Mouse (Mus musculus): ENCODE data around the gene Tcf7l1.
"Not testable (repeated sequence)": the region's sequence is repeated elsewhere in the genome, so short reads cannot be mapped to it uniquely, and the experiment has no call there.

Tcf7l1 gene

DNA sequence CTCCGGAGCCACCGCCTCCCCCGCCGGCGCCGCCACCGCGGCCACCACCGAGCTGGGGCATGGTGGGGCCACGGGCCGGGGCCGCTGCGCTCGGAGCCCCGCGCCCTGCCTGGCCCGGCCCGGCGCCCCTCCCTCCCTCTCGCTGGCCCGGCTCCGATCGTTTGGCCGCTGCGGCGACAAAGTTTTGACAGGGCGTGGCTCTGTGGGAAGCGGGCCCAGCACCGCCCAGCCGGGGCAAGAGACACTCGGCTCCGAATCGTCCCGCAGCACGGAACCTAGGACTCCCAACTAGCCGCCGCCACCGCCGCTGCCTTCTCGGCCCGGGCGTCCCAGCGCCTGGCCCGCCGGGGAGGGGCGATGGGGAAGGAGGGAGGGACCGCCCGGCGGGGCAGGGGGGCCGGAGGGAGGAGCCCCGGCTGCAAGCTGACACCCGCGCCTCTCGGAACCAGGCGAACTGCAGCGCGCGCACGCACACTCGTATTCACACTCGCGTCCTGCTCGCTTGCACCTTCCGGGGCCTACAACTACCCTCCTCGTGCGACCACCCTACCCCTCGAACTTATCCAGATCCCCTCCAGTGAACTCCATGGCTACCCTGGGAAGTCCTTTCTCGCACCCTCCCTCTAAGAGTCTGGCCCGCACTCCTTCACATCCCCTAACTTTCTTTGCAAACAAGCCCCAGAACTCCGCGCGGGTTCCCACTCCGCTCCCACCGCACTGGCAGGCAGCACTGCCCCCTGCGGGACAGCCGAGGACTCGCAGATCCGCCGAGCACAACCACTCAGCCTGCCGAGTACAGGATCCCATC, at the start of gene Tcf7l1:
Gene Tcf7l1, minus strand, starts transcription at position 363 of the 808 bp plus-strand sequence.
- peak; percentile 94 for DNase-seq (ENCODE audit: low spot score)

DNA sequence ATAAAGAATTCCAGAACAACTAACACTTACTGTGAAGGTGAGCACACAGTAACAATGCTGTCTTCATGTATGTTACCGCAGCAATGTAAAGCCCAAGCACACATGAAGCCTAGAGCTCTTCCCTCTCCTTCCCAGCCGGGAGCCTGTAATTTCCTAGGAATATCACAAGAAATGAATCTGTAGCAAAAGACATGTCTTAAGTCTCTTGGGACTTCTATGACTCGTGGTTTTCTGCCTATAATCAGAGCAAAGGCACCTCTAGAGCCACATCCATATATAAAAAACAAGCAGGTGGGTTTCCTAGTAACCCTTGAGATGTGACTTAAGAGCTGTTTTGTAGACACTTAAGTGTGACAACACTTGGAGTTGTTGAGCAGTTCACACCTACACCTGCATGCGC, 48.7 kb upstream of the Tcf7l1 start:
- DNase-seq (ENCODE audit: low spot score), result no peak

DNA sequence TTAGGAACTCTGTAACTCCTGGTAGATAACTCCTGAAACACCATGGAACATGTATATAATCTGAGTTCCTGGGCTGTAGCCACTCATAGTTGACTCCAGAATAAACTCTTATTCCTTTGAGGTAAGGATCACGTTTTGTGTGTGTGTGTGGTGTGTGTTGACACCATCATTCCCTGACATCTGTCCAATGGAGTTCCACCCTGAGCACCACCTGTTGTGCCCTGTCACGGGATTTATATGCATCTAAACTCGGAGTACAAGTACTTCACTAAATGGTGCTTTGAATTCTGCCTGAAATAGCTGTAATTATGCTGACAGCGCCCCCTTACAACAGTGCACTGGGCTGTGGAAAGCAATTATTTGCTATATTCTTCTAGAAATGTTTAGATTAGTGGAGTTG, 45.5 kb upstream of the Tcf7l1 start:
- no peak for DNase-seq (ENCODE audit: low spot score)

DNA sequence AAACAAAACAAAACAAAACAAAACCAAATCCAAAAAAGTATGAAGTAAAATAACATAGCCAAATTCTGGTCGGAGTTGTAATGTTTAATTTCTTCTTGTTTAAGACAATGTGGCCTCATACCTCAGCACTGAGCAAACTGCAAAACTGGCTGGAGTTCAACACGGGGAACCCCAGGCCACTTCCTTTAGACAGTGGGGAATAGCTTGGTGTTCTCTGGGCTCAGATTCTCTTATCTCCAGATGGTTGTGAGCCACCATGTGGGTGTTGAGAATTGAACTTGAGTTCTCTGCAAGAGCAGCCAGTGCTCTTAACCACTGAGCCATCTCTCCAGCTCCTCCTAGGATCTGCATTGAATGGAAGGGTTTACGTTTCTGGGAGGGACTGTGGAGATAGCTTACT, 42.8 kb upstream of the Tcf7l1 start:
- DNase-seq (ENCODE audit: low spot score), result no peak

DNA sequence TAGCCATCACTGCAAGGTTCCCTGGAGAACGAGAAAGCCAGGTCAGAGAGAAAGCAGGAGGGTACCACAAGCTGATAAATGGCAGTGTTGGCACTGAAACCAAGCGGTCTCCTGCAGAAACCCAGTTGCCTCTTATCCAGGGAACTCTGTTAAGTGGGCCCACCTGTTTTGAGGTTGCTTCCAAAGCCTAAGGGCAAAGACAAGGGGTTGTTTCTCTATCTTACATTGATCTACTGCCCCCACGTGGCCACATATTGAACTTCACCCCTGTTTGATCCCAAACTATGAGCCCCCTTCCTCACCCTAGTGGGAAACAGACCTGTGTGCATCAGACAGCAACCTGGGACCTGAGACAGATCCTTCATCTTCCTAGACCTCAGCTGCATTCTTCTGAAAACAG, 42.2 kb upstream of the Tcf7l1 start:
- peak; percentile 86 for DNase-seq (ENCODE audit: low spot score)

DNA sequence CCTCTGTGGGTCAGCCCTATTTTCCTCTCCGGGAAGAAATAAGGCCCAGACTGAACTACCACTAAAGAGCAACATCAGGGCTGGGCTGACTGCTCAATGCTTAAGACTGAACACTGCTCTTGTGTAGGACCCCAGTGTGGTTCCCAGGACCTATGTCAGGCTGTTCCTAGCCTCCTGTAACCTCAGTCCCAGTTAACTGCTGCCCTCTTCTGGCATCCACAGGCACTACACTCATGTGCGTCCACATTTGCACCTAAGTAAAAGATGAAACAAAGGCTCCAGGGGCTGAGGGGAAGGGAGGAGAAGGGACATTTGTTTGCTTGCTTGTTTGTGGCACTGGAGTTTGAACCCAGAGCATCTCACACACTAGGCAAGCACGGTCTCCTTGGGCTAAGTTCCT, 39.8 kb upstream of the Tcf7l1 start:
- peak; percentile 56 for DNase-seq (ENCODE audit: low spot score)

DNA sequence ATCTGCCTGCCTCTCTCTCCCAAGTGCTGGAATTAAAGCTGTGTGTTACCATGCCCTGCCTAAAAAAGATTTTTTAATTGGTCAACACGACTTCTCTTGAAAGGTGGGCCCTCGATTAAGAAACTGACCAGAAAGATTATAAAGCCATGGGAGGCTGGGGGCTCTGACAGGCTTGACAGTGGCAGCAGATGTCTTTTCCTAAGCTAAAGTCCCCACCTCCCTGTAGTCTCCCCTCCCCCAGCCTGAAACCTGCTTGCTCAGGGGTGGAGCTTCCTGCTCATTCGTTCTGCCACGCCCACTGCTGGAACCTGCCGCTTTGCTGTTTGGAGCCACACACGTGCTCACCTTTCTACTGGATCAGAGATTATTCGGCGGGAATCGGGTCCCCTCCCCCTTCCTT, 39.0 kb upstream of the Tcf7l1 start:
- not testable (repeated sequence) for DNase-seq (ENCODE audit: low spot score)

DNA sequence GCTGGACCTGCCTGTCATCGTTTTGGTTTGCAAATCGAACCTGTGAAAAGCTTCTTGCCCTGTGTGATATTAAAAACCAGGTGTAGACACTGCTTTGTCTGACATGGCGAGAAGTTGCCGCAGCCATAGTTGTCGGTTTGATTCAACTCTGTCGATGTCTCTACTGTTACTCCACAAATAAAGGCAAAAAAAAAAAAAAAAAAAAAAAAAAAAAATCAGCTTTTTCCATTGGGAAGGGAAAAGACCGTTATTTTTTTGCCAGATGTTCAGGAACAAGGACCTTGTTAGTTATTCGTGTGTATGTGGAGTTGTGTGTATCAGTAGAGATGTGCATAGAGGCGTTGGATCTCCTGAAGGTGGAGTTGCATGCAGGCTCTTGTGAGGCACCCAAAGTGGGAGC, 36.7 kb upstream of the Tcf7l1 start:
- DNase-seq (ENCODE audit: low spot score), result no peak

DNA sequence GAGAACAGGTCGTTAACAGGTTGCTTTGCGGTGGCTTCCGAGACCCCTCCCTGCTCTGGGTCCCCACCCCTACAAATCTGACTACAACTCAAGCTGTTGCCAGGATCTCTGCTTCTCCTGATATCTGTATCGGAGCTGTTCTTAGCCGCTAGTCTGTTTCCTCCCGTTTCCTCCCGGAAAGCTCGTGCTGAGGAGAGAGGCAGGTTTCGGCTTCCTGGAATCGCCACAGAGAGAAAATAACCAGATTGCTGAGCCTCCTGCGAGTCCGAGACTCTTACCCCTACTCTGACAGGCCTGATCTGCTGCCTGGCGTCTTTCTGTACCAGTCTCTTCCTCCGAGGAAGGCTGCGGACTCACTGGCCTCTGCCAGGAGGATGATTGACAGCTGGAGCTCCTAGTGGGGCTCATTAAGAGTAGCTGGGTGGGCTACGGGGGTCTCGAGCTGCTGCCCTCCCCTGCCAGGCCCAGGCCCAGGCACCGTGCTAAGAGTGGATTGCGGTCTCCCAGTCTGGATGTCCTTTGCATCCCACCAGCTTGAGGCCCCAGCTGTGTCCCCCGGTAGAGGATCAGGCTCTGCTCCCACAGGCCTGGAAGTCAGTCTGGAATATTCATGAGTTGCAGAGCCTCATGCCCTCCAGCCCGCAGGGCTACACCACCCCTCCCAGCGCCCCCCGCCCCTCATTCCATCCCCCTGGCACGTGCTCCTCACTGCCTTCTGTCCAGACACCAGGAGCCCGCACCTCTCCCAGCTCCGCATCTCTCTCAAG, 36.1 kb upstream of the Tcf7l1 start:
- DNase-seq (ENCODE audit: low spot score), result peak; percentile 36

DNA sequence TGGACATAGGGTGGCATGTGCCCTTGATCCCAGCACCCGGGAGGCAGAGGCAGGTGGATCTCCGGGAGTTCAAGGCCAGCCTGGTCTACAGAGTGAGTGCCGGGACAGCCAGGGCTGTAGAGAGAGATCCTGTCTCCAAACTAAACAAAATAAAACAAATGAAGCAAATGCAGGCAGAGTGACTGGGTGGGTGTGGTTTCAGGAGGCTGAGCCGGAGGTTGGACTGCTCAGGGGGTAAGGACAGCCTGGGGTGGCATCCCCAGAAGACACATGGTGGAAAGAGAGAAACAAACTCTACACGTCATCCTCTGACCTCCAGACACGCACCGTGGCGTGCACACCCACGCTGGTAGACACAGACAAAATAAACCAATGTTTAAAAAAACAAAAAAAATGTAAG, 24.4 kb upstream of the Tcf7l1 start:
- no peak for DNase-seq (ENCODE audit: low spot score)

DNA sequence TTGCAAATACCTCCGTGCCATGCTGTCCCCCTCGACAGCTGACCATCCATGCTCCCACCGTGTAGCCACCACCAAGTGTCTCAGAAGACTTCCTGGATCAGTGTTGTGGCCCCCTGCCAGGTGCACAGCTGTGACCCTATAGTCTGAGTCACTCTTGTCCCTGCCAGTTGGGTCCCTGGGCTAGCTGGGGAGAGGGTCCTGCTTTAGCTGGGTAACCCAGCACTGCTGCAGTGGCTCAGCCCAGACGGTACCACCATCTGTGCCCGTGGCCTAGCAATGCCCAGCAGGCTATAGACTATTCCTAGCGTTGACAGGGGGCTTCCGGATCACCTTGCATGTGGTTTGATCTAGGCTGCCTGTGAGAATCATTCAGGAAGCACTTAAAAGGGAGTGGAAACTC, 21.2 kb upstream of the Tcf7l1 start:
- no peak for DNase-seq (ENCODE audit: low spot score)

DNA sequence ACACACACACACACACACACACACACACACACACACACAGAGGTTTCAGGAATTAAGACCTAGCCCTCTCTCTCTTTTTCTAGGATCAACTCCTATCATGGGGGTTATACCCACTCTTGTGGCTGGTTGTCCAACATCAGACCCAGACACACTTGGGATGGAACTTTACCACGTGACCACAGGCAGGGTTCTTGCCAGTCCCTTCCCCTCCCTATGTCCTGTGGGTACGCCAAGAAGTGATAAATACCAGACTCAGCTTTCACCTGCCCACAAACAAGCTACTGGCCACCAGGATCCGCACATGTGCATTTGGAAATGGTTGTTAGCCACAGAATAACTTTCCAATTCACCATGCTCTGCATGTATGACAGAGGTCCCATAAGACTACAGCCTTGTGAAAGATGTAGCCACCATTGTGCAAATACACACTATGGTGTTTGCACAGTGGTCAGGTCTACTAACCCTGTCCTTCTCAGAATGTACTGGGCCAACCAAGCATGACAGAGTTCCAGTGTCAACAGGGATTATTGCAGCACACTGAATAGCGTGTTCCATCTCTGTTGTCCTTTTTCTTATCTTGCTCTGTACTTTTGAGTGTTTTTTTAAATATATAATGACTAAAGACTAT, 20.6 kb upstream of the Tcf7l1 start:
- no peak for DNase-seq (ENCODE audit: low spot score)

DNA sequence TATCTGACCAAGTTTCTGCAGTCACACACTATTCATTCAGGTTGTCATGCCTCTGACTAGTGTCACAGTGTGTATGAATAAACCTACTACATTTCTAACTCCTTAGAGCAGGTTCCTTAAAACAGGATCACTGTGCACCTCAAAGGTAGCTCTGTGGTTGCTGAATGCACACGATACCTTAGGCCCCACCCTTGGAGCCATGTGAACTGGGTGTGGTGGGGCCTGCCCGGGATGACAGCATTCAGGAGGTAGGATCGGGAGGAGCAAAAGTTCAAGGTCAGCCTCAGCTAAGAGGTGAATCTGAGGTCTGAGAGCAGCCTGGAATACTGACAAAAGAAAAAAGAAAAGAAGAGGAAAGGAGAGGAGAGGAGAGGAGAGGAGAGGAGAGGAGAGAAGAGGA, 19.3 kb upstream of the Tcf7l1 start:
- DNase-seq (ENCODE audit: low spot score), result no peak

DNA sequence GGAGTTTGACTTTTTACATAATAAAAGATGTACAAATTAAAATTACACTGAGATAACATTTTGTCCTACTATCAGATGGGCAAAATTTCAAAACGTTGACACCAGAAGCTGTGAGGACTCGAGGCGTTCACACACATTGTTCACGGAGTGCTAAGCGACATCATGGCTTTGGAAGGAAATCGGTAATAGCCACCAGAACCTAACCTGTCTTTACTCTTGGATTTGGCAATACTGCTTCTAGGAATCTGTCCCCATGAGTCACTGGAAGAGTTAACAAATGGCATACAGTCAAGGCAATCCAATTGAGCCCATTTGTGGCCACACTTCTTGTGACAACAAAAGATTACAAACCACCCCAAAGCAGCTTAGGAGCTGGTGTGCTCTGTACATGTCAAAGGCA, 14.6 kb upstream of the Tcf7l1 start:
- no peak for DNase-seq (ENCODE audit: low spot score)

DNA sequence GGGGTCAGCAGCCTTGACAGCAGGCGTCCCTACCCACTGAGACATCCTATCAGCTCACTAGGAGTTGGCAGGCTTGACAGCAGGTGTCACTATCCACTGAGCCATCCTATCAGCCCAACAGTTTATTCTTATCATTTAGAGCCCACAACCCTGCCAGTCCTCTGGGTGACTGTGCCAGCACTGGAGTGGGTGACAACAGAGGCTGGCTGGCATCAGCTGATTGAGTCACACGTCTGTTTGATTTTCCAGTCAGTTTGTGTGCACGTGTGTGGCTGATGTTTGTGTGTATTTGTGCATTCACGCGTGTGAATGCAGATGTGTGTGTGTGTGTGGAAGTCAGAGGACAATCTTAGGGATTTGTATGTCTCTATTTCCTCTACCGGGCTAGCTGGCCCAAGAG, 13.1 kb upstream of the Tcf7l1 start:
- no peak for DNase-seq (ENCODE audit: low spot score)

DNA sequence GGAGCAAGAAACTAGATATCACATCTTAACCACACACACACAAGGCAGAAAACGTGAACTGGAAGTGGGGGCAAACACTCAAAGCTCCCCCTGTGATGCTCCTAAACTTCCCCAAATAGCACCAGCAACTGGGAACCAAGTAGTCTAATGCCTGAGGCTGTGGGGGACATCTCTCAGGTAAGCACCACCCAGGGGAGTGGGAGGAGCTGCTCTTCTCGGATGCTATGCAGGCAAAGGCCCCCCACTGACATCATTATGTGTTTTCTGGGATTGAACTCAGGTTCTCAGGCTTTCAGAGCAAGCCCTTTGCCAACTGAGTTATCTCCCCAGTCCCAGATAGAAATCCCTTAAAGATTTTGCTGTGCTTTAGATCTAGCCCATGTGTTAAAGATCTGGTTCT, 11.6 kb upstream of the Tcf7l1 start:
- no peak for DNase-seq (ENCODE audit: low spot score)

DNA sequence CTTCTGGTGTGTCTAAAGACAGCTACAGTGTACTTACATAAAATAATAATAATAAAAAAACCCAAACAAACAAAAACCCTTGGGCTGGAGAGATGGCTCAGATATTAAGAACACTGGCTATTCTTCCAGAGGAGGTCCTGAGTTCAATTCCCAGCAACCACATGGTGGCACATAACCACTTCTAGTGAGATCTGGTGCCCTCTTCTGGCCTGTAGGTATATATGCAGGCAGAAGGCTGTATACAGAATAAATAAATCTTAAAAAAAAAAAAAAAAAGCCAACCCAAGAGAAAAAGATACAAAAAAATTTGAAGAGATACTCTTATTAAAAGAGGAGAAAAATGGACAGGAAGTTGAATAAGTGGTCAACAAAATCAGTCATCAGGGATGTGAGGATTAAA, 8.7 kb upstream of the Tcf7l1 start:
- no peak for DNase-seq (ENCODE audit: low spot score)

DNA sequence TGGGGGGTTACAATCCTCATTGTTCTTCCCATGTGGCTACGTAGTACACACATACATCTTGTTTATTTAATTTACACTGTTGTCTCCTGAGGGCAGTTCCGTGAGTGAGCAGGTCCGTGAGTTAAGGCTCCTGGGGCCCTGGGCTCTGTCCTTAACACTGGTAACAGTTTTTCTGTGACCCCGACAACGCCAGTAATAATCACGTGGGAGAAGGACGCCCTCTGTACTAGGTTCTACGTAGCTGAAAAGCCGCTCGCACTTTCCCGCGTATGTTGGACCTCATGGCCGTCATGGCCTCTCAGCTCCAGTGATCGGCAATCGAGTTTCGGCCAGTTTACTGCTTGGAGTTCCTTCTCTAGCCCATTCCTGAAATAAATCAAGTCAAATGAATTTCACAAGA, 6.4 kb upstream of the Tcf7l1 start:
- no peak for DNase-seq (ENCODE audit: low spot score)

DNA sequence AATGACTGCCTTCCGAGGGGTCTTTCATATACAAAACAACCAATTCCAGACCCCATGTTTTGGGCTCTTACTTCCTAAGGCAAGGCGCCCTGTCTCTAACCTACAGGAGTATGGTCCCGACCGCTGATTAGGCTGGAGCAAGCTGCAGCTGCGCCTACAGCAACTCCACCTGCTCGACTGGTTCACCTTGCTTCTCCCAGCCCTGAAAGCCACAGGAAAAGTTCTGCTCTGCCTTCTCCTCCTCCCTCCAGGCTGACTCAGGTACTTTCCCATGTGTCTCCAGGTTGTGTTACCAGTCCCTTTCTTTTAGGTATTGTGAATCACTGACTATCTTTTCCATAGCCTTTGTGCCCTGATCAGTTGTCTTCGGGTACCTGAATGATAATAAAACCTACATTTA, 5.8 kb upstream of the Tcf7l1 start:
- DNase-seq (ENCODE audit: low spot score), result no peak

DNA sequence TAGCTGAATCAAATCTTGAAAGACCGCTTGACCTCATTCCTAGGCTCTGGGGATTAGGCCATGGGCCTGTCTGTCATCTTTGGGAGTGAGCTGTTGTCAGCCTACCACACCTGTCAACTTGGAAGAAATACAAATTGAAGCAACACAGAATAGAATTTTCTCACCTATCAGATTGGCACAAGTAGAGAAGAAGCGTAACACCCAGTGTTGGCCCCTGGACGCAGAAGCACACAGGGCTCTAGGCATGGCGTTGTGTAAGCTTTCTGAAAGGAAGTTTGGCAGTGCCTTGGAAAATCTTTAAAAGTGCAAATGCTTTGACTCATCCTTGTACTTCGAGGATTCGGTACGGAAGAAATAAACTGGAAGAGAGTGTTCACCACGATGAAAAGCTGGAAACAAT, 3.6 kb upstream of the Tcf7l1 start:
- DNase-seq (ENCODE audit: low spot score), result no peak

DNA sequence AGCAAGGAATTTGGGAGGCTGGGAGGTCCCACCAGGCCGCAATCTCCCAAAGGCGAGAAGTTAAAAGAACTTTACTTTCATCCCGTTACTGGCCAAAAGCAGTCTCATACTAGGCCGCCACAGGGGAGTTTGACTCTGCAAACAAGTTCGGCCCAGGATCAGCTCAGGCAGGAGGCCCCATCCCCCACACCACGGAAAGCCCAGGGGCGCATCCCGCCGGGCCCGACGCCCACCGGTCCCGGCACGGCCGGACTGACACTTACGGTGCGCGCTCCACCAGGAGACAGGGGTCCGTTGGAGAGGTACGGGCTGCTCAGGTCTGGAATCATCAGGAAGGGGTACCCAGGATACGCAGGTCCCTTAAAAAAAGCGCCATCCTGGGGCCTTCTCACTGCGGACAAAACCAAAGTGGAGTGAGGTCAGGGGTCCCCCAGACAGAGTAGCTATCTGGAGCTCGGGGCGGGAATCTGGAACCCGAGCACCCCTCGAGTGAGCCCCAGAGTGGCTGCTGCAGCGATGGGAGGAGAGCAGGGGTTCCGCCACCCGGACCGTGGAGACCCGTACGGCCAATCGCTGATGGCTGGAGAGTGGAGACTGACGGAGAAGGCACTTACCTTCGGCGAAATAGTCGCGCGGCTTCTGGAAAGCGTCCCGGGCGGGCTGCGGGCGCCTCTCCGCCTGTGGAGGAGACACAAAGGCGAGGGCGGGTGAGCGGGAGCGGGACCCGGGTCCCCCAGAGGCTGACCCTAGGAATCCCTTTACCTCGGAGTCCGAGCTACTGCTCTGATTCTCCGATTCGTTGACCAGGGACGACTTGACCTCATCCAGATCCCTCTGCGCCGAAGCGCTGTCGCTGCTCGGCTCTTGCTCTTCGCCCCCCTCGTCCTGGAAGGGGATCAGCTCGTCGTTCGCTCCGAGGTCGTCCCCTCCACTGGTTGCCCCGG, 834 bp downstream of the Tcf7l1 start:
- DNase-seq (ENCODE audit: low spot score), result peak; percentile 72

DNA sequence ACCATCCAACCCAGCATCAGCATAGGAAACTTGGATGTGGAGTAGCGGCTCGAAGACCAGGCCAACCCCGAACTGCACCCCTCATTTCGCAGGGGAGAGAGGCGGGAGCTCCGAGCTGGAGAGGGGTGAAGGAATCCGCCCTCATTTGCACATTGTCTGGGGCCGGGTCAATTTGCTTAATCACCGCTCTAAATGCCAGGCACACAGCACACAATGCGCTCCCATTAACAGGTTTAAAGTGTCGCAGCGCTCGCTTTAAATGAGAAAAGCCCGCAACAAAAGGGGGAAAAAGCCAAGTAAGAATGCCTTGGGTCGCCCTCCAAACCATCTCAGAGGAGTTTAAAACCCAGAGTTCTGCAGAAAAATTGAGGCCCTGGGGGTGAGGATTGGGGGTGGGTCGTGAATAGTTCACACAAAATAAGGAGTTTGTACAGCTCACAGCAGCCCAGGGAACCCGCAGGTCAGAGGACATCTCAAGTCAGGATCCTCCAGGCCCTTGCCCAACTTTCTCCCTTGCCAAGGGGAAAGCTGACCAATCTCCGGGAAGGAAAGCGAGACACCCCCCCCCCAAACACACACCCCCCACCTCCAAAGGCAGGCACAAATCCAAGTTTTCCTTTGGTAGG, 1.6 kb downstream of the Tcf7l1 start:
- DNase-seq (ENCODE audit: low spot score), result peak; percentile 48

Data from embryo, embryonic 10 days (tissue).